Mouse (Mus musculus): ENCODE data around the gene Arhgef10l. TPM values are rescaled to one million over a fixed set of nuclear protein-coding genes. Genes with fewer than 3 reads are reported as not detected.

Gene Arhgef10l
- polyA plus RNA-seq, 1 experiment from 2014 or later = 21.9 TPM

GRCm38 (mm10) chr4:140641414-140641918, 24.3 kb downstream of the Arhgef10l start:
- Histone ChIP-seq H3K4me2 (replicated peaks) (no peak overlapping the region), H3K36me3 (replicated peaks; ENCODE audit: control insufficient read depth, insufficient read depth) (no peaks in the 10 kb centered on the region), H3K4me3 (replicated peaks; ENCODE audit: low read length) (no peak overlapping the region), H3K9ac (no peak overlapping the region), H3K9me3 (ENCODE audit: control insufficient read depth, low read length) (no peaks in the 10 kb centered on the region), H3K27me3 (ENCODE audit: control insufficient read depth, insufficient read depth, low read length) (no peaks in the 10 kb centered on the region), H3K4me1 (replicated peaks; ENCODE audit: control insufficient read depth, insufficient read depth, low read length) (peaks cover 23% of the 10 kb centered on the region), H3K27ac (peak overlapping the region; percentile 61)
- no peak for ATAC-seq (ENCODE audit: low FRiP score)
- no peak for DNase-seq (ENCODE audit: low spot score)
- WGBS = 63% methylated on average over 5 of the region's 5 CpGs

DNA sequence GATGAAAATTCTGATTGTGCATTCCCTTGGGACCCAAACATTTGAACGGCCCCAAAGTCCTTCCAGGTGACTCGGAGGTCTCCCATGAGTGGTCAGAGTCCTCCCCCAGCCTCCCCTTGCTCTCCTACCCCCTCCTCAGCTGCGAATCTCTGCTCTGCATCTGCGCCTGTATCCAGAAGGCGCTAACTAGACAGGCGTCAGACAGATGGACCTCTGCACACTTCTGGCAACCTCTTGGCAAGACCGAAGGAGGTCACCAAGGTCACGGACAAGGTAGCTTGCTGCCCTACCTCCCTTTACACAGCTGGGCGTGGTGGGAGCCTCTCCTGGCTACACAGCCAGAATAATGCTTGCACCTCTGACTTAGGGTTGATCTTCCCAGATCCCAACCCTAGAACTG, 25.1 kb downstream of the Arhgef10l start:
- DNase-seq (ENCODE audit: low spot score) (no peak), ATAC-seq (ENCODE audit: low FRiP score) (no peak)
- Histone ChIP-seq H3K4me1 (replicated peaks; ENCODE audit: control insufficient read depth, insufficient read depth, low read length) (peaks cover 15% of the 10 kb centered on the region; the same call in 1 of the 2 replicates), H3K27ac (no peak overlapping the region), H3K4me3 (replicated peaks; ENCODE audit: low read length) (no peak overlapping the region), H3K9ac (no peak overlapping the region), H3K27me3 (ENCODE audit: control insufficient read depth, insufficient read depth, low read length) (no peaks in the 10 kb centered on the region), H3K36me3 (replicated peaks; ENCODE audit: control insufficient read depth, insufficient read depth) (no peaks in the 10 kb centered on the region), H3K4me2 (replicated peaks) (no peak overlapping the region), H3K9me3 (ENCODE audit: control insufficient read depth, low read length) (no peaks in the 10 kb centered on the region)
- 88% methylated on average over 9 of the region's 9 CpGs for WGBS

DNA sequence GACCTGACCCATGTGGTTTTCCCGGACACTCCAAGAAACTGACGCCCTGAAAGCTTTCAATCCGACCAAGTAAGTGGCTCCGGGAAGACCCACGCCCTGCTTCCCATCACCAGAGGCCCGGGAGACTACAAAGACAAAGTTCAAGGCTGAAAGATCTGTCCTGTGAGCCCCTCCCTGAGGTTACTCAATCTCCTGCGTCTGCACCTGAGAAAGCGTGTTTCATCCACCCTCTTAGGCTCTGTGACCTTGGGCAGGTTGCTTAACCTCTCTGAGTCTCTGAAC, 25.6 kb downstream of the Arhgef10l start:
- Histone ChIP-seq H3K27me3 (ENCODE audit: control insufficient read depth, insufficient read depth, low read length) (no peaks in the 10 kb centered on the region), H3K27ac (no peak overlapping the region), H3K9ac (no peak overlapping the region), H3K36me3 (replicated peaks; ENCODE audit: control insufficient read depth, insufficient read depth) (no peaks in the 10 kb centered on the region), H3K4me3 (replicated peaks; ENCODE audit: low read length) (no peak overlapping the region), H3K4me2 (replicated peaks) (no peak overlapping the region), H3K9me3 (ENCODE audit: control insufficient read depth, low read length) (no peaks in the 10 kb centered on the region), H3K4me1 (replicated peaks; ENCODE audit: control insufficient read depth, insufficient read depth, low read length) (peaks cover 10% of the 10 kb centered on the region; the same call in 1 of the 2 replicates)
- no peak for DNase-seq (ENCODE audit: low spot score)
- no peak for ATAC-seq (ENCODE audit: low FRiP score)
- WGBS = 82% methylated on average over 8 of the region's 8 CpGs

DNA sequence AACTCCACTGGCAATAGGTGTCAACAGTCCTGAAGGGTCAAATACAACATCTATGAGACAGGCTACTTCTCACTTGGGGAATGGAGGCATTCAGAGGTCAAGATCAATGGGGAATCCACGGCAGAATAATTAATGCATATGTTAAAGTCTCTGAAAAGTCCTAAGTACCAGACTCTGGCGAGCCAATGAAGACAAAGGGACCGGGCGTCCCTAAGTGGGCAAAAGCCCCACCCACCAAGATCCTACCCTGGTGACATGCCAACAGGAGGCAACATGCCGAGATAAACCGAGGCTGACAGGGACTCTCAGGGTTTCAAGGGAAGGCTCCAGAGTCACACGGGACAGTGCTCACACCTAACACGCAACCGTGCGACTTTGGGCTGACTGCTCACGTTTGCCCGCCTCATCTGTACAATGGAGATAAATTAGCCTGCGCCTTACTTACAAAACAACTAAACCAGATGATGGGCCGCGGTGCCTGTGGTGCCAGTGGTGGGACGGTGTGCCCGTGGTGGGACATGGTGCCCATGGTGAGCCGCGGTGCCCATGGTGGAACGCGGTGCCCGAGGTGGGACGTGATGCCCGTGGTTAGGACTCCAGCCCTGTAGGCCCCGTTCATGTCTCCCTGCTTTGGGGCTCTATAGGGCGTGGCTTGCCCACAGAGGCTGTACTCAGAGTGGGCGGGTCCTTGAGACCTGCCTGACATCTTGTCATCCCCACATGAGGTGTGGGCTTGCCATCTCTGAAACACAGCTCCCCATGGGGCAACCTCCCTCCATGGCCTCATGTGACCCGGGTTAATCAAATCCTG, 26.2 kb downstream of the Arhgef10l start:
- Histone ChIP-seq H3K4me1 (replicated peaks; ENCODE audit: control insufficient read depth, insufficient read depth, low read length) (peaks cover 5% of the 10 kb centered on the region; the same call in 1 of the 2 replicates), H3K4me3 (replicated peaks; ENCODE audit: low read length) (no peak overlapping the region), H3K27me3 (ENCODE audit: control insufficient read depth, insufficient read depth, low read length) (no peaks in the 10 kb centered on the region), H3K9me3 (ENCODE audit: control insufficient read depth, low read length) (no peaks in the 10 kb centered on the region), H3K27ac (no peak overlapping the region), H3K4me2 (replicated peaks) (no peak overlapping the region), H3K9ac (no peak overlapping the region), H3K36me3 (replicated peaks; ENCODE audit: control insufficient read depth, insufficient read depth) (no peaks in the 10 kb centered on the region)
- ATAC-seq (ENCODE audit: low FRiP score) (no peak), DNase-seq (ENCODE audit: low spot score) (no peak)
- WGBS = 90% methylated on average over 28 of the region's 28 CpGs

DNA sequence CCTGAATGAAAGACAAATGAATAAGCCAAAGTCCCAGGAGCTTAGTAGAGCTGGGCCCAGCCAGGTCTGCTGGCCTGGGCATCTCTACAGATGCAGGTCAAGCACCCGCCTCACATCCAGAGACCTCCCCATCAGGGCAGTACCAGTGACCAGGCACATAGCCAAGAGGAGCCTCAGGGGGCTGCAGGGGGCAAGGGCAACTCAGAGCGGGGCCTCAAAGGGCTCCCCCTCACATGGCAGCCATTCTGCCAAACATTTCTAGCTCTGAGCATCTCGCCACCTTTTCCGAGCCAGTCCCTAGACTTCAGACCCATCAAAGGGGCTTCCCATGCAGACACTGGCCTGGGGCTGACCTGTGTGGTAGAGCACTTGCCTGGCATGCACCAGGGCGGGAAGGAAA, 27.2 kb downstream of the Arhgef10l start:
- Histone ChIP-seq H3K9ac (no peak overlapping the region), H3K27me3 (ENCODE audit: control insufficient read depth, insufficient read depth, low read length) (no peaks in the 10 kb centered on the region), H3K27ac (no peak overlapping the region), H3K4me2 (replicated peaks) (no peak overlapping the region), H3K4me1 (replicated peaks; ENCODE audit: control insufficient read depth, insufficient read depth, low read length) (no peaks in the 10 kb centered on the region; the same call in 1 of the 2 replicates), H3K36me3 (replicated peaks; ENCODE audit: control insufficient read depth, insufficient read depth) (peaks cover 2% of the 10 kb centered on the region; the same call in 1 of the 2 replicates), H3K9me3 (ENCODE audit: control insufficient read depth, low read length) (no peaks in the 10 kb centered on the region), H3K4me3 (replicated peaks; ENCODE audit: low read length) (no peak overlapping the region)
- ATAC-seq (ENCODE audit: low FRiP score) (no peak), DNase-seq (ENCODE audit: low spot score) (no peak)
- WGBS = 86% methylated on average over 5 of the region's 5 CpGs

- H3K9me3 ChIP-seq (ENCODE audit: control insufficient read depth, low read length) = no peaks in the 10 kb centered on the region
- ATAC-seq (ENCODE audit: low FRiP score) (no peak), DNase-seq (ENCODE audit: low spot score) (no peak)
Measured at GRCm38 (mm10) chr4:140637269-140637668, 28.5 kb downstream of the Arhgef10l start.

GRCm38 (mm10) chr4:140636312-140636996, 29.4 kb downstream of the Arhgef10l start:
- 62% methylated on average over 5 of the region's 5 CpGs for WGBS
- Histone ChIP-seq H3K9ac (no peak overlapping the region), H3K4me3 (replicated peaks; ENCODE audit: low read length) (no peak overlapping the region), H3K27ac (no peak overlapping the region), H3K9me3 (ENCODE audit: control insufficient read depth, low read length) (no peaks in the 10 kb centered on the region), H3K36me3 (replicated peaks; ENCODE audit: control insufficient read depth, insufficient read depth) (peaks cover 8% of the 10 kb centered on the region), H3K27me3 (ENCODE audit: control insufficient read depth, insufficient read depth, low read length) (no peaks in the 10 kb centered on the region), H3K4me2 (replicated peaks) (no peak overlapping the region), H3K4me1 (replicated peaks; ENCODE audit: control insufficient read depth, insufficient read depth, low read length) (no peaks in the 10 kb centered on the region; the same call in 1 of the 2 replicates)
- DNase-seq (ENCODE audit: low spot score) (no peak), ATAC-seq (ENCODE audit: low FRiP score) (no peak)

More at GRCm38 (mm10) chr4:140637269-140637668, 28.5 kb downstream of the Arhgef10l start:
- Histone ChIP-seq H3K27me3 (ENCODE audit: control insufficient read depth, insufficient read depth, low read length) (no peaks in the 10 kb centered on the region), H3K9ac (no peak overlapping the region), H3K4me2 (replicated peaks) (no peak overlapping the region), H3K4me1 (replicated peaks; ENCODE audit: control insufficient read depth, insufficient read depth, low read length) (no peaks in the 10 kb centered on the region; the same call in 1 of the 2 replicates), H3K36me3 (replicated peaks; ENCODE audit: control insufficient read depth, insufficient read depth) (peaks cover 8% of the 10 kb centered on the region), H3K4me3 (replicated peaks; ENCODE audit: low read length) (no peak overlapping the region), H3K27ac (no peak overlapping the region)
- WGBS = 84% methylated on average over 8 of the region's 8 CpGs

DNA sequence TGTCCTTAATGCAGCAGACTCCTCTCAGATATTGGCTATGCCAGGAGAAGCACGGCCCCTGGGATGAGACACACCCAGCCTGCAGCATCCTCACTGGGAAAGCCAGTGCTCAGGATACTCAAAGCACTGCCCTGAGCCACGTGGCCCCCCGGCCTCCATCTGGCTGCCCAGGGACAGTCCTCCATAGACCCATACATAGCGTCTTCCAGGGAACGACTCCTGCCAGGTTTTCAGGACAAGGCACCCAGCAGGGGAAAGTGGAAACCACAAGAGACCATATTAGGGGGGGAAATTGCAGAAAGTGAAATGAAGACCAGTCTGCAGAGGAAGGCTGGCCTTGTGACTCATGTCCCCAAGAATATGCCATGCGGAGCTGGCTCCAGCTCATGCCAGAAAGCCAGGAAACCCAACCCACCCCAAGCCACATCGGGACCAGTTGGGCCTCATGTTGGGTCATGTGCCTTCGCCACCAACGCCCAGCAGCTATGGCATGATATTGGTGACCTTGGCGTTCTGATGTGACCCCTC, 30.9 kb downstream of the Arhgef10l start:
- DNase-seq (ENCODE audit: low spot score) = no peak
- H3K27me3 ChIP-seq (ENCODE audit: control insufficient read depth, insufficient read depth, low read length) = no peaks in the 10 kb centered on the region
- H3K4me2 ChIP-seq (replicated peaks) = no peak overlapping the region
- no peak for ATAC-seq (ENCODE audit: low FRiP score)
- H3K9ac ChIP-seq = no peak overlapping the region
- no peak overlapping the region for H3K4me3 ChIP-seq (replicated peaks; ENCODE audit: low read length)
- 77% methylated on average over 10 of the region's 10 CpGs for WGBS
- H3K4me1 ChIP-seq (replicated peaks; ENCODE audit: control insufficient read depth, insufficient read depth, low read length) = peaks cover 8% of the 10 kb centered on the region; the same call in 1 of the 2 replicates
- no peaks in the 10 kb centered on the region for H3K9me3 ChIP-seq (ENCODE audit: control insufficient read depth, low read length)
- H3K36me3 ChIP-seq (replicated peaks; ENCODE audit: control insufficient read depth, insufficient read depth) = peaks cover 8% of the 10 kb centered on the region
- H3K27ac ChIP-seq = no peak overlapping the region

DNA sequence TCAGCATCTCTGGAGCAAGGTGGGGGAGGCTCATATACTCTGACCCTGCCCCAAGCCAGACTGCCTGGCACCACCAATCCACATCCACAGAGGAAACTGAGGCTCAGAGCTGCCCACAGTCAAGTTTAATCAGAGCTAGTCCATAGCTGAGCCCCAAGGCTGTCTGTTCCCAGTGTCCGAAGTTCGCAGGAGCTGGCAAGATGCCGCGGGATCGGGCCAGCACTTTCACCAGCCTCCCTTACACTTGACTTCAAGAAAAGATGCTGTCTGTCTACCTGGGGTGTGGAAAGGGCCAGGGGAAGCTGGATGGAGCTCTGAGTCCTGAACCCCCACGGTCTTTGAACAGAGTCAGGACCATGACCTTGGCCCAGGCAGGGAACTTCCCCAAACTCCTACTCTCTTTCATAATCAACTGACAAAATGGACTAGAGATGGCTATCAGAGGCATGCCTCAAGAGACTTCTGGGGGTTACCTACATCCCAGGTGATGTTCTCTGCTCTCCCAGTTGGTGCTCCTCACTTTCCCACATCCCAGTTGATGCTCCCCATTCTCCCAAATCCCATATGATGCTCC, 34.4 kb downstream of the Arhgef10l start:
- Histone ChIP-seq H3K36me3 (replicated peaks; ENCODE audit: control insufficient read depth, insufficient read depth) (peaks cover 8% of the 10 kb centered on the region), H3K9me3 (ENCODE audit: control insufficient read depth, low read length) (no peaks in the 10 kb centered on the region), H3K27ac (no peak overlapping the region), H3K9ac (no peak overlapping the region), H3K4me1 (replicated peaks; ENCODE audit: control insufficient read depth, insufficient read depth, low read length) (peaks cover 23% of the 10 kb centered on the region; the same call in 1 of the 2 replicates), H3K4me3 (replicated peaks; ENCODE audit: low read length) (no peak overlapping the region), H3K27me3 (ENCODE audit: control insufficient read depth, insufficient read depth, low read length) (no peaks in the 10 kb centered on the region), H3K4me2 (replicated peaks) (no peak overlapping the region)
- DNase-seq (ENCODE audit: low spot score) = no peak
- no peak for ATAC-seq (ENCODE audit: low FRiP score)
- WGBS = 76% methylated on average over 6 of the region's 6 CpGs

Data from hindbrain, embryonic 14.5 days (tissue).